Mouse (Mus musculus): ENCODE results near the gene Abcc9.

Gene Abcc9

GRCm38 (mm10) chr6:142612366-142612765, 89.7 kb downstream of the Abcc9 start:
- DNase-seq = no peak

GRCm38 (mm10) chr6:142609401-142610373, 92.4 kb downstream of the Abcc9 start:
- no peak for DNase-seq

DNA sequence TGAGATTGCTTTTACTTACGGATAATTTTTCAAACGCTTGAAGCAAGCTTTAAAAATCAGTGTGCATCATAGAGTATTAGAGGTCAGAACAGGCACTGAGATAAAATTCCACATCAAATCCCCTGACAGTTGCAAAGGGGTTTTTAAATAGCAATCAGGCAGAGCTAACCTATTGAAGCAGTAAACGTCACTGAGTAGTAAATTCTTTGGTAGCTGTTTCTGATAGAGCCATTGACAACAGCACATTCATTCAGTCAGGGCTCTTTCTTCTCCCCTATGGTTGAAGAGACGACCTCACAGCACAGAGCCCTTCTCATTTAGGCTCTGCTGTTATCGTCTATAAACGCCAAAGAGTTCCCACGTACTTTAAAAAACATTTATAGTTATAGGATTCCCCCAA, 95.0 kb downstream of the Abcc9 start:
- no peak for DNase-seq

GRCm38 (mm10) chr6:142602772-142603171, 99.3 kb downstream of the Abcc9 start:
- DNase-seq = no peak

- no peak for DNase-seq
These were observed 123.3 kb downstream of the Abcc9 start for GRCm38 (mm10) chr6:142578831-142579230.

- DNase-seq = no peak
These were observed 124.3 kb downstream of the Abcc9 start for GRCm38 (mm10) chr6:142577801-142578200.

GRCm38 (mm10) chr6:142572876-142573275, 129.2 kb downstream of the Abcc9 start:
- DNase-seq = no peak

DNA sequence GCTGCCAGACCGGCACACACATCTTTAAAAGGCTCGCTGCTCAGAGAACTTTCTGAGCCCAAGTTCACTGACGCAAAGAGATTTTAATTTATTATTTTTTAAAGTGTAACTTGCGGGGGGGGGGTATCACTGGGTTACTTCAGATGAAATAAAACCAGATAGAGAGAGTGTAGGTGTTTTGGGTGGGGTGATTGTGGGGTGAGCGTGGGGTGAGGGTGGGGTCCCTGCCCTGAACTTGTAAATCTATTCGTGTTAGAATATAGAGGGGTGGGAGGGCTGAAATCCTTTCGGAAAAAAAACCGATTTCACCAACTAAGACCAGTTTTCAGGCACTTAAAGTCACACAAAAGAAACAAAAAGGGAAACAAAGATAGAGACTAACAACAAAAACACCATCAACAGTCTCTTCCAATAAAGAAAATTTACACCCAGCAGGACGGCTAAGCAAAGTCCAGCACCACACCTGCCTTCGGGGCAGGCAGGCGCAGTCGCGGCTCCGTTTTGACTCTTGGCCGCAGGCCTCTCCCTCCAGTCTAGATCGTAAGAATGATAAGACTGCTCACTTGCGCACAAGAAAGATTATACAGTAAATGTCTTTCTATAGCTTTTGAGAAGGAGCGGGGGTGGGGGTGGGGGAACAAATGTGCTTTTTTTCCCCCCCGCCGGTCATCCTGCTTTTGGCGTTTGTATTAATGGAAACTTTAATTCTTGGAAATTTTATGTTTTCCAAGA, 130.3 kb downstream of the Abcc9 start:
- peak; percentile 40 for DNase-seq

GRCm38 (mm10) chr6:142571055-142571618, 131.0 kb downstream of the Abcc9 start, which contains the start of gene Kcnj8:
Kcnj8 (minus strand) TSS chr6:142571614.
- DNase-seq = peak; percentile 69

DNA sequence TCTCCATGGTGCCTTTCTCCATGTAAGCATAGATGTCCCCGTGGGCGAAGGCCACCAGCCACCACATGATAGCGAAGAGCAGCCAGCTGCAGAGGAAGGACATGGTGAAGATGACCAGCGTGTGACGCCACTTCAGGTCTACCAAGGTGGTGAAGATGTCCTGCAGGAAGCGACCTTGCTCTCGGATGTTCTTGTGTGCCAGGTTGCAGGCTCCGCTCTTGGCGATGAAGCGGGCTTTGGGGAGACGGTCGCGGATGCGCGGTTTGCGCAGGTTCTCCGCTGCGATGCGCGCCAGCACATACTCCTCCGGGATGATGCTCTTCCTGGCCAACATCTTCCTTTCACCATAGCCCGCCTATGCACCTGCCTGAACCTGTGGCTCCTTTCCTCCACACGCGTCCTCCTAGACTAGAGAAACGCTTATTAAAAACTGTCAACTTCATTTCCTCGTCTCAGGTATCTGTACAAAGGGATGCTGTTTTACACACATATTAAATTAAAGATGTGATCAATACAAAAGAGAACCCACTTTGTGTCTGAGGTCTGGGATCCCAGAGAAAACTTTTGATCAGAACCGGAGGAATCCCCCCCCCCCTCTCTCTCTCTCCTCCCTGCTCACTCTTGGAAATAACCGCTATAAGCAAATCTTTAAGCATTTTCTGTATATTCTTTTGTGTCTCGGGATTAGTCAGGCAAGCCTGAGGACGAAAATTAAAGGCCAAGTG, 131.9 kb downstream of the Abcc9 start:
- peak; percentile 20 for DNase-seq

GRCm38 (mm10) chr6:142568713-142569357, 133.3 kb downstream of the Abcc9 start:
- DNase-seq = no peak

DNA sequence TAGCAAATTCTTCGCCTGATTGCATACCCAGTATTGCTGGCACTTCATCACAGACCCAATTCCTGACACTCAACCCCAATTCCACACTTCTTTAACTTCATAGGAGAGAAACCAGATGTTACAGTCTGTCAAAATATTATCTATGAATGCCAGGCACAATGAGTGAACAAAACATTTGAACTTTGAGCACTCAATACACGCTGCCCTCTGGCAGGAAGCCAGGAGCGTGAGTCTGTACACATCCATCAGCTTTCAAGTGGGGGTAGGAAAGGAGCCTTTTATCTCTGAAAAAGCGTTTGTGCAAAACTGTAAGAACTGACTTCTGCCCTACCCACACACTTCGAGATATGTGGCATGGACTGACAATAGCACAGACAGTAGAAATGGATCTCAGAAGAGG, 134.7 kb downstream of the Abcc9 start:
- DNase-seq = peak; percentile 55

- DNase-seq = no peak
These were observed 137.4 kb downstream of the Abcc9 start for GRCm38 (mm10) chr6:142564746-142565145.

DNA sequence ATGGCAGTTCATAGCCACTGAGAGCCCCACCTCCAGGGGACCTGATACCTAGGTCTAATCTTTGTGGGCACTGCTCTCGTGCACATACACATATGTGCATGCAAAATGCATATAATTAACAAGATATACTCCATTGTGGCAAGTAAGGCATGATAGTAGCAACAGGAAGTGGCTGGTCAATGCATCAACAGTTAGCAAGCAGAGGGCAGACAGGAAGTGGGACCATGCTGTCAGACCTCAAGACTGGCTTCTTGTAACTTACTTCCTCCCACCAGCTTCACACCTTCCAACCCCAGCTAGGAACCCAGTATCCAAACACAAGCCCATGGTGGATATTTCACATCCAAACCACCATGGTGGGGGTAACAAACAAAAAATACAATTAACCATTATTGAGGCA, 141.0 kb downstream of the Abcc9 start:
- no peak for DNase-seq

- DNase-seq = no peak
These were observed 143.1 kb downstream of the Abcc9 start for GRCm38 (mm10) chr6:142558772-142559679.

DNA sequence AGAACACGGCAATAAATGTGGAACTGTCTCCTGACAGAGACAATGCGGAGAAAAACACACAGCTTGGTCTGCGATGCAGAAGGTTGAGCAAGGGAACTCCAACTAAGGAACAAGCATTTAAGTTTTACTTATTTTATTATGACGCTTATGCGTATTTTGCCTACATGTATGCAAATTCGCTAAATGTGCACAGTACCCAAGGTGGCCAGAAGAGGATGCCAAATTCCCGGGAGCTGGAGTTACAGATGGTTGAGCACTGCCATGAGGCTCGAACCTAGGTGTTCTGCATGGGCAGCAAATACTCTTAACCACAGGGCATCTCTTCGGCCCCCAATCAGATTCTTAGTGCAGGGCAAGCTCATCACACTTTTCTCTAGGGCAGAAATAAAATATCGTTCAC, 144.0 kb downstream of the Abcc9 start:
- DNase-seq = no peak

GRCm38 (mm10) chr6:142555988-142556387, 146.1 kb downstream of the Abcc9 start:
- no peak for DNase-seq

DNA sequence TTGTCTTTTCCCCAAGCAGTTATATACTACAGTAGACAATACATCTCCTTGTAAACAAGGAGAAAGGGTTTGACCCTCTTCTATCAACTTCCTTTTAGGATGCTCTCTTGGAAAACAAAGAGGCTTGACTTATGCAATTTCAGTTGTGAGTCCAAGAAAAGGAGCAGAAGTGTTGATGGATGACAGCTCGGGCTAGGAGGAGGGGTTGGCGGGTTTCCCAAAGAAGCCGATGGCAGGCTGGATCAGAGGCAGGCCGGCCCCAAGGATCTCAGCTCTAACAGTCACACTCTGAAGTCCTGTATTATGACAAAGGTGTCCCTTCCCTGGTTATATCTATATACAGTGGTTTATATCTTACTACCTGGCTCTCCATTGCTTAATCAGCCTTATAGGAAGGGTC, 150.6 kb downstream of the Abcc9 start:
- no peak for DNase-seq

- no peak for DNase-seq
These were observed 151.2 kb downstream of the Abcc9 start for GRCm38 (mm10) chr6:142550871-142551270.

GRCm38 (mm10) chr6:142548377-142548776, 153.7 kb downstream of the Abcc9 start:
- DNase-seq = no peak

DNA sequence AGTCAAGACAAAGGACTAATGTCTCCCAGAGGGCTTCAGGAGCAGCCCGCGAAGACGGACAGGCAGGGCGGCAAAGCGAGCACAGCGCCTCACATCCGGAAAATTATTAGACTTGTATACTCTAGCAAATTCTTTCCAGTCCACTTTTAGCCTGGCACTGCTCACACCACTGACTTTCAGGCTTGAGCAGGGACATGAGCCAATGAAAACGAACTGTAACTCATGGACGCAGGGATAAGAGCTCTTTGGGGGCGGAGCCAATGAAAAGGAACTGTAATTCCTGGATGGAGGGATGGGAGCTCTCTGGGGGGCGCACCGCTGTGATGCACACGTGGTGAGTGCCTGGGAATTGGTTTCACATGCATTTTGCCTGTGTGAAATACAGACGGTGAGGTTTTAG, 157.0 kb downstream of the Abcc9 start:
- DNase-seq = no peak

Measured in kidney, adult 18-20 months (tissue).